Mouse (Mus musculus) skeletal muscle tissue, adult 2 months (tissue): ENCODE measurements around the gene Myo16.

ENCODE experiments used
- DNase-seq: peaks from one replicate; pipeline ENCODE4 v3.0.0-alpha.2; 2012; ENCODE audit warnings: low read depth, low spot score

Gene Myo16

DNA sequence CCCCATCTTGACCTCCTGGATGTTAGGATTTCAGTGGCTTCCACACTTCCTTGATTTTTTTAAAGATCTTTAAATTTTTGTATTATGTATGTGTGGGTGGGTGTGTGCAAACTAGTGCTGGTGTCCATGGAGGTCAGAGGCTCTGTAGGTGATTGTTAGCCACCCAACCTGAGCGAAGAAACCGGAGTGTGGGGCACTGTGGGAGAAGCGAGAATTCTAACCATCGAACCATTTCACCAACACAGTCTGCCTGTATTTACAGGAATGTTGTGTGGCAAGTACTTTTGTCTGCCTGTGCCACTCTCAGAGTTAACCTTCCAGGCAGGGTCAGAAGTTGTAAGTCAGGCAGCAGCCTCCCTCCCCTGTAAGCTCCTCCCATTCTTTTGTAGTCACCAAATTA is 22.3 kb downstream of the Myo16 start:
- no peak for DNase-seq

DNA sequence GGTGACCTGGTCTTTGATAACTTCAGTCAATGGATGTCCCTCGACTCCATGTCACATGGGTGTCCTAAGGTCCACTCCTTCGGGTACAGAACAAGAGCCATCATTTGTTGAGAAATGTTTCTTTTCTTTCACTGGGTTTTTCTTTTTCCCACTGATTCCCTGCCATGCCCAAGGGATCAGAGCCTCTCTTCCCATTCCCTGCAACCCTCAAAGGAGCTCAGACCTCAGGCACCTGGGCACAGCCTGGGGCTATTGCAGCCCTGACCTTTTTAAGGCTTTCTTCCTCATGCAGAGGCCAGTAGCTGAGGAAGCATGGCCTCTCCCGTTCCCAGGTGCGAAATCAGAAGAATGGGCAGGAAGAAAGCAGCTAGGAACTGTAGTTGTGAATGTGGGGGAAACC is 23.4 kb downstream of the Myo16 start:
- DNase-seq: no peak

DNA sequence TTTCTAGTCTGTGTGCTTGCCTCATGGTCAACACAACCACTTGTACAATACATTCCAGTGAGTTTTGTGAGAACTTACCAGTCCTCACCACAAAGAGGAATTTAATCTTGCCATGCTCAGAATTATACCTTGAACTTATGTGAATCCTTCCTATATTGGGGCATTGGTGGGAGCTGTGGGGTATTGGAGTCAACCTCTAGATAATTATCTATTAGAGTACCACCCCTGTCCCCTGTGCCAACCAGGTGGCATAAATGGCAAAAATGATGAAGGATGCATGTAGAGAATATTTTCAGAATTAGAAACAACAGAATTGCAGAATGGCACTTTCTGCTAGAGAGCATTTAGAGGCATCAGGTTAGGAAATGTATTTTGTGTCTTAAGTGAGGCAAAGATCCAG is 25.3 kb downstream of the Myo16 start:
- no peak for DNase-seq

DNA sequence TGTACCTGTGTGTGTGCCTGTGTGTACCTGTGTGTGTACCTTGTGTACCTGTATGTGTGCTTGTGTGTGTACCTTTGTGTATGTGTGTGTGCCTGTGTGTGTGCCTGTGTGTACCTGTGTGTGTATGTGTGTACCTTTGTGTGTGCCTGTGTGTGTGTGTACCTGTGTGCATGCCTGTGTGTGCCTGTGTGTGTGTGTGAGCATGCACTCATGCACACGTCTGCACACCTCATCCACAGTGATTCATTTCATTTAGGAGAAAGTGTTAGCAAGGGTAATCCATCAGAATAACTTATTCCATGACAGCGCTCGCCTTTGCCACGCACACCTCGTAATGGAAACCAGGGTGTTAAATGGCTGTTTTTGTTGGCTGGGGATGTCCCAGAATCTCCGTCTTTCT is 36.9 kb downstream of the Myo16 start:
- DNase-seq: no peak

DNA sequence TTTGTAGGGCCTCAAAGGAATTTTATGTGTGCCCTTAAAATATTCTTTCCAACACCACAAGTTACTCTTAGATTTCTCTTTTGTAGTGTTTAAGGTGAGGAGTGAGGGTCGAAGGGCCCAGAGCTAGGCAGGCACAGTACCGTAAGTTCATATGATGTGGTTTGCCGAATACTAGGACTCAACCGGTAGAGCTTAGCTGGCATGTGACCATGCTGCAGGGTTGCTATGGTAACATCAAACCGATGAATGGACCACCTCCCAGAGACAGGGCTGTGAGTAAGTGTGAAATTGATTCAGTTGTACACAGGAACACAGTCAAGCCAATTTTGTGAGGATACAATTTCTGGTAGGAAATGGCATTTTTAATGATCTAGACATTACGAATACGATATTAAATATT is 44.5 kb downstream of the Myo16 start:
- DNase-seq: no peak

DNA sequence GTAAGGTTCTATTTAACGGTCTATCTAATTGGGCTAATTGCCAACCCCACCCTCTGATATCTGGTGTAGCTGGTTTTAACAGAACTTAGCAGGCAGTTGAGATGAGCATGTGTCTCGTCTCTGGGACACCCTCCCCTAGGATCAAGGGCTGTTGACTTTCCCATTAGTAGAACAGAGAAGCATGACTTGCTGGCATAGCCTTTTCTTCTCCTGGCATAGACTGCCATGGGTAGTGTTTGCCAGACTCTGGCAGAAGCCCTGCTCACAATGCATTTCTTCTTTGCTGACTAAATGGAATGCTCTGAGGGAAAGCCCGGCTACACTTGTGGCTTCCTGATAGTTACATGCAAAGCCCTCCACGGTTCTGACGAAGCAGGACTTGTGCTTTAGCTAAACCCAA is 45.6 kb downstream of the Myo16 start:
- DNase-seq: no peak

DNA sequence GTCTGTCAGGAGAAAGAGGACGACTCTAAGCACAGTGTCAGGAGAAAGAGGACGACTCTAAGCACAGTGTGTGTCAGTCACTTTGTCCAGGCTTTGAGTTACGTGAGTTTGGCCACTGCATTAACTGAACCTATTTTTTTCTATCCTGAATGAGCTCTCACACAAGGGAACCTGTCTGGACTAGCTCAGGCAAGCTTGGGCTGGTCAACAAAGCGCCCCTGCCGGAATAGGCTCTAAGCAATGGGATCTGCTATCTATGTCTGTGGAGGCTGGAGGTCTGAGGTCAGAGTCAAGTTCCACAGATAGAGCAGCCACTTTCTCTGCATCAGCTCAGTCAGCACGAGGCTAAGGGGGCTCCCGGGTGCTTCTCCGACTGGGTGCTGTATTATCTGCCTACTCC is 46.3 kb downstream of the Myo16 start:
- DNase-seq: no peak

DNA sequence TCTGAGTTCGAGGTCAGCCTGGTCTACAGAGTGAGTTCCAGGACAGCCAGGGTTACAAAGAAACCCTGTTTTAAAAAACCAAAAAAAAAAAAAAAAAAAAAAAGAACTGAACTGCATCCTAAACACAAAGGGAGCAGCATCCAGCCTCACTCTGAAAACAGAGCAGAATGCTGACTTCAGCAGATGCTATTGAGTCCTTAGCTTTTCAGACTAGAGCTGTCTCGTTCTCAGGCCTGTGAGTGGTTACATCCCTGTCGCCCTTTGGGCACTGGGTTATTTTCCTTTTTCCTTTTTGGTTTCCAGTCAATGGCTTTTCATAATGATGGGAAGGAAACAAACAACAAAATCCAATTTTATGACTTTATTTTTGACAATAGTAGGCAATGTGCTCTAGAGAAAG is 61.3 kb downstream of the Myo16 start:
- no peak for DNase-seq

DNA sequence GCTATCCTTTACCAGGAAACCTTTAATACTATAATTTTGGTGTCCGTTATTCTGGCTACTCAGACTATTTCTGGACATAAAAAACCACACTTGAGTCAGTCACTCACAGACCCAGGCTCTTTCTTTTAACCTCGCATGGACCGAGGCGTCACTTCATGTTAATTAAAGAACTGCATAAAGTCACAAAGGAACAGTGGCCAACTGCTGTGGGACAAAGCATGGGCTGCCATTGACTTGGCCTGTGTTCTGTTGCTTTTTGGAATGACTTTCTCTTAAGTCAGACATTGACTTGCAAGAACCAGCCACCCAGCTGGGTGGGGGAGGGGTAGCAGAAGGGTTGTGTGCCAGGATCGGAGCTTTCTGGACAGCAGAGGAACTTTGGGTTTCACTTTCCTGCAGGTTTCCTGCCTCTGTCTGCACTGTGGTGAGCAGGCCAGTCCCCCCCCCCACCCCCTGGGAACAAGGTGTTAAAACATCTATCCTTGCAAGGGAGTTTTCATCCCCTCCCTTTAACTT is 66.1 kb downstream of the Myo16 start:
- DNase-seq: no peak

DNA sequence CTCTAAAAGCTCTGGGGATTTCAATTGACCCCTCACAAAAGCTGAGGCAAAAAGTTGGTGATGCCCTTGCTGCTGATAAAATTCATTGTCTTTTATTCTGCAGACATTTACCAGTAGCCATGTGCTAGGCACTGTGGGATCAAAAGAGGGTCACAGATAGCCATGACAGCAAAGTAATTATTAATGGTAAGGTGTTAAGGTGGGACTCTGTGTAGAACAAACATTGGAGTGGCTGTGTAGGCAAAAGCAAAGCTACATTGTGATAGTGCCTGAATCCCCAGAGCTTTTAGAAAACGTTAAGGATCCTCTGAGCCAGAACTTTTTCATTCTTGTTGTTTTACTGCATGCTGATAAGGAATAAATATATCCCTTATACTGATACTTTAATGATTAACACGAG is 69.1 kb downstream of the Myo16 start:
- no peak for DNase-seq

DNA sequence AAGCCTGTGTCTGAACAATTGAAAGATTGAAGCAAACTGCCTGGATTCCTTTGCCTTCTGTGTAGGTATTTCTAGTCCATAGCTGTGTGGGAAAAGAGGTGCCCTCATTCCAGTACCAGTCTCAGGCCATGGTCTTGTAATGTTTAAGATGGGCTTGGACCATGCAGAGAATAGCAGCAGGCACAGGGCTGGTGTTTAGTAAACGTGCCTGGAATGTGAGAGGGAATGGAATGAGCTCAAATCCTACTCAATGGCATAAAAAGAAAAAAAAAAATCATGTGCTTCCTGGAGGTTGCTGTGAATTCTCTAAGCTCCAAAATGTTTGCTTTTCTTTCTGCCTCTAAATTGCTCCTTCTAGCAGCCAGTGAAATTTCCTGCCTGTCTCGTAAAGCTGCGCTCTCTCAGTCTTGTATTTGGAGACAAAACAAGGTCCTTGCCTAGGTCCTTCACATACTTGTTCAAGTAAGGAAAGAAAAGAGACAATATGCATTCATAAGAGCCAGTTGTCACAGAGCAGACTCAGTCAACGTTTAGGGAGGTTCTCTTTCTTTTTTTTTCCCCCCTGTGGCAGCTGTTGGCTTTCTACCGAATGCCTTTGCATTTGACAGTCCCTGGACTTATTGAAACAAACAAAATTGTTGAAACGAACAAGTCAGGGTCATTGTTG is 70.0 kb downstream of the Myo16 start:
- no peak for DNase-seq

DNA sequence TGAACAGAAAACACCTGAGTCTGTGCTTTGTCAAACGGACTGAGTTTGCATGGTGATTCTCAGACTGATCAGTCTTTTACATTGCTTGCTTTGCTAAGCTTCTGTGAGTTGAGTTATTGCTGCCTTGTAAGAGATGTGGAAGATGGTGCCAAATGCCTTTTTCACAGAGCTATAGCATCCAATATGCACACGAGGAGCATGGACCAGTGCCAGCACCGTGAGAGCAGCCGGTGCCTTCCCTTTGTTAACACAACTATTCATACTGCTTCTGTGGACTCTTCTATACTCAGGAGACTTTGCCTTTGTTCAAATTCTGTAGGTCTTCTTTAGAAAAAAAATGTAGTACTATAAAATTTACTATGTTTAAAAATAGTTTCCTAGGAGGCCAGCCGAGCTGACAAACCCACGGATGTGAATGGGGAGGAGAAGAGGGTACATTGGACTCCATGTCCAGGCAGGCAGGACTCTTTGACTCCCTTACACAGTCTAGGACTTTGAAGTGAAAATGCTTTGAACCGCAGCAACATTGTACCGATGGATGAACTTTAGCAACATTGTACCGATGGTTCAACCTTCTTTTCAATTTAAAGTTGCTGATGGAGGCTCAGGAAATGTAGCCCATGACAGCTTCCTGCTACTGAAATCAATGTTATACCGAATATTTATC is 70.7 kb downstream of the Myo16 start:
- no peak for DNase-seq

DNA sequence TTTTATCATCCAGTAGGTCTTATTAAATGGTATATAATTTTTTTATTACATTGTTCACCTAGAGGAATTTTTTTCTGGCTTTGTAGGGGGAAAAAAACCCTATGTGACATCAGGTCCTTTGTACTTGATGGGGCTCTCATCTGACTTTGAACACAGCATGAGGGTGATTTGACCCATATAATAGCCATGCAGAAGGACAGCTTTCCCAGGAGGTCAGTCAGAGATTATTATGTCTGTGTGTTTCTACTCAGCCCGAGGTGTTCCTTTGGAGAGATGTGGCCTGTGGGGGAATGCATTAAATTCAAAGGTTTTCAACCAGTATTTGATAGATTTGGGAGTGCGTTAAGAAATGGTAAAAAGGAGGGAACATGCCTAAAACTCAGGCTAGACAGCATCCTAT is 71.3 kb downstream of the Myo16 start:
- DNase-seq: no peak

DNA sequence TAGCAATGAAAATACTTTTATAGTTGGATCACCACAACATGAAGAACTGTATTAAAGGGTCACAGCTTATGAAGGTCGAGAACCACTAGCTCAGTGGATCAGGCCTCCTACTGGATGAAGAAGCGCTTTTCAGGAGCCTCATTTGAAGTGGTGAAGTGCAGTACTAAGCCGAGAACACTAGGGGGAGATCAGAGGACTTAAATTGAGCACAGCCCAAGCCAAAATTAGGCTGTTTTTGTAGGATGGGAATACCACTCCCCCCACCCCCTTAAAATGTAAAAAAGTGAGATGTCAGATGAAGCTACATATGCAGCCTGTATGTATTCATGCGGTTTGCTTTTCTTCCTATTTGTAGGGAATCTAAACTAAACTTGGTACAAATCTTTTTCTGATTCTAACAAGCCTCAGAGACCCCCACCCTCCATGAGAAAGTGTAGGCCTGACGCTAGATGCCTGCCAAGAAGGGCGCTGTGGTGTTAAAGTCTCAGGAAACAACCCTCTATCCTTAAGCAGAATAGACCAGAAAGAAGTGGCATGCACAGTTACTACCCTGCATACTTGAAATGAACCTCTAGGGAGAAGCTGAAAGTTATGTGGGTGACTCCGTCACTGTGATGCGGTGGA is 77.1 kb downstream of the Myo16 start:
- DNase-seq: peak; percentile 3

DNA sequence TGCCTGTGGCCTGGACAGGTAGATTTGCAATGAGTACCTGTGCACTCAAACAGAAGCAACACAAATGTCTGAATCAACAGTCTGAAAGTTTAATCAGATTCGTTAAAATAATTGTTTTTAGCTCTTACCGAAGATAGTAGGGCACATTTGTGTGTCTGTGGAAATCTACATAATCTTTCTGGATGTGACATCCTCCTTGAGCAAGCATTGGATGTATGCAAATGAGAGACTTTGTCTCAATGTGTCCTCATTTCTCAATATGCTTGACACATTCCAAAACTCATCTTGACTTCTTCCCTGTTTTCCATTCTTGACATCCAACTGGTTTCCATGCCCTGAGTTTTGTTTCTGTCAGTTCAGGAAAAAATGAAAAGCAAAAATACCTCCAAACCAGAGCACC is 80.8 kb downstream of the Myo16 start:
- DNase-seq: no peak

DNA sequence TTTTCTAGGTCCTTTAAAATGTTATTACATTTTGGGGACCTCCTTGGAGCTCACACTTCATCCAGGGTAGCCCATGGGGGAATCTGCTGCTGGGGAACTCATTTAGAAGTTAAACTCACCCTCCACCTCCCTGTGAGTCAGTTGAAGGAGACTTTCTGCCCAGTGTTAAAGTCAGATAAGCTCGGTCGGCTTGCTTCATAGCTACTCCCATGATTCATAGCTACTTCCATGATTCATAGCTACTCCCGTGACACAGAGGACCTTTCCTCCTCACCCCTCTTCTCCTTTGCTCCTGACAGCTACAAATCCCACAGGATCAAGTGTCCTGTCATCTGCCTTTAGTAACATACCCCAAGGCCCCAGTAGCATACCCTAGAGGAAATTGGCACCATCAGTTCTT is 89.6 kb downstream of the Myo16 start:
- no peak for DNase-seq

DNA sequence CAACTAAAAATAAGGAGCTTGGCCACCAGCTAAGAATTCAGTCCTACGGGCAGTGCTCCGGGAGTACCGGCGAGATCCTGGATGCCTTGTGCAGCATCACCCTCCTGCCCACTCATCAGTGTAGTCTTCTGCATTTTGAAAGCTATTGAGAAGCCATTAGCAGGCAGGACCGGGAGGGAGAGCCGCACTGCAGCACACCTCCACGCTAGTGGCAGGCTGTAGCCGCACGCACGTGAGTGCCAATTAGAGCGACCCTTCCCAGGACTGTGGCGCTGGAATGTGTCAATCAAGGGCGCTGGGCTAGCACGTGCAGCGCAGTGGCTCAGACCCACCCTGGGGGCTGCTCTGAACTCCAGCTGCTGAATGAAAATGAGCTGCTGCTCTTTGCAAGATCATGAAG is 95.4 kb downstream of the Myo16 start:
- DNase-seq: no peak

DNA sequence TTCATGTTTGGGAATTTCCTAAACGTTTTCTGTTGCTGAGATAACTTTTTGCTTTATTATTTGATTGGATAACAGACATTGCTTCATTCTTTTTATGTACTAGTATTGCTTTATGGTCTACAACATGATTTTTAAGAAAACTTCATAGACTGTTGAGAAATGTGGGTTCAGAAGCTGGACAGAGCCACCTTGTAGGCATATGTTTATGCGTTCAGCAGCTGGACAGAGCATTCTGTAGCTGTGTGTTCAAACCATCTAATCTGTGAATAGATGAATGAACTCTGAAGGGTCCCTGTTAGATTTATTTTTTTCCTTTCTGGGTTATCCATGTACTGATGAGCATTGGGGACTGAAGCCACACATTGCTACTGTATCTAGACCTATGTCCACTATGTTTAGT is 102.0 kb downstream of the Myo16 start:
- no peak for DNase-seq

DNA sequence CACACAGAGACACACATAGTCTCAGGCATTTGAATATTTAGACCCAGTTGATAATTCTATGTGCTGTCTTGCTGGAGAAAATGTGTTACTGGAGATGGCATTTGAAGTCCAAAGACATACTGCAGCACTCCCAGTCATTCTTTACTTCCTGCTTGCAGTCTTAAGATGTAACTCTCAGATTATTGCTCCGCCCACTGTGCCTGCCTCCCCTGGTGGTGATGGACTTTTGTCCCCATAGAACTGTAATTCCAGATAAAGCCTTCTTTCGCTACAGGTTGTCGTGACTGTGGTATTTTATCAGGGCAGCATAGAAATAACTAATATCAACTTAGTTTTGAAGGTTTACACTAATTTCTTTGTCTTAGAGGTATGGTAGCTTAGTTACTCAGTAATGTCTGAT is 102.9 kb downstream of the Myo16 start:
- DNase-seq: no peak

DNA sequence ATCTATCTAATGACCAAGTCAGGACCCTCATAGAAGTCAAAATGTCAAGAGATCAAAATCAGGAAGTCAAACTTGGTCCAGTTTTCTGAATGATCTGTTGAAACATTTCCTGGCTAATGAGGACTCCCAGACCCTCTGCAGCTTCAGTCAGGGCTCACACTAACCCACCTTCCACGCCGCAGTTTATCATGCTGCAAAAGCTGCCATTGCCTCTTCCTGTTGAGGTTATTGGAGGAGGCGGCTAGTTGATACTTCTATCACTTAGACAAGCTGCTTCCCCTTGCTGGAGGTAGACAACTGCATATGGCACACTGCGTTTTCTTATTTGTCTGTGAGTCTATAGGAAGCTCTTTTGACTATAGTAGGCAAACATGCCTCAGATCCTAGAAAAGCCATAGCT is 116.4 kb downstream of the Myo16 start:
- DNase-seq: no peak

DNA sequence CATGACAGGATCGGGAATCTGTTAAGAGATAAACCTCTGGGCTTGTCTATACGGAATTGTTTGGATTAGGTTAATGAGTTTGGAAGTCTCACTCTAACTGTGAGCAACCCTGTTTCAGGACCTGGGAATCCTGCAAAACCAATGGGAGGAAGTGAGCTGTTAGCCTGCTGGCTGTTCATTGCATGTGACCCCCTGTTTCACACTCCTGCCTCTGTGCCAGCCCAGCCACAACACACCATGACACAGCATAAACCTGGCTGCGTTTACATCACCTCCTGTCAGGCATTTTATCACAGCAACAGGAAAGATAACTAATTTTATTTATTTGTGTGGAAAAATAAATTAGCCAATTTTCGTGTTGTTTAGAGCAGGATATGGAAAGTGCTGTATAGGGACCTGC is 138.9 kb downstream of the Myo16 start:
- no peak for DNase-seq

DNA sequence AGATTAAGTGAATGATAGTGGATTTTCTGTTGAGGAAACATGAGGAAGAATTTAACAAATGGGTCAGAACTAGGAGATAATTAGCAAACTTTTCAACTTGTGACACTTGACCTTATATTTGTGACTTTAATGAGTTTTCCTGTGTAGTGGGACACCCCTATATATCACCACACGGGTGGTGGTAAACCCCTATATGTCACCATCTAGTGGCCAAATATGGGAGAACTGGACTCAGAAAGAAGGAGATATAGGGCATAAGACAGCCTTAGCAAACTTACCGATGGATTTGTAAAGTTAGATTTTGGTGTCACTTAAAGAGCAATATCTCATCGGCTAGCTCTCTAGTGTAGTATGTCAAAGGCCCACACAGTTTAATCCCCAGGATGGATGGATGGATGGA is 147.1 kb downstream of the Myo16 start:
- no peak for DNase-seq

DNA sequence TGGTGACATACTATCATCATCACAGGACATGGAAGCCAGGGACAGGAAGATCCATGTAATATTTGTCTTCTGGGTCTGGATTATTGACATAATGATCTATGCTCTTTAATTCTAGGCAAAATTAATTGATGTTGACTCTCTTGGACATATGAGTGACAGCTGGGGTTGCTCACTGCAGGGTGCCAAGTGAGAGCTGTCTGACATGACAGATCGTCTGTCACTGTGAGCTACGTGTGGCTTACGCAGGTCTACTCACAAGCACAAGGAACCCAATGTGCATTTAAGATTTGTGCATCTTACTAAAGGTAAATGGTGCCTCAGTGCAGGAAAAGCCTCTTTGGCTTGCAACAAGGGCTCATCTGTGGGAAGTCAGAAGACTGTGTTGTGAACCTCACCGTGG is 149.3 kb downstream of the Myo16 start:
- DNase-seq: no peak
